Mouse (Mus musculus) hindlimb bud, embryonic 11.5 days (tissue): Measurements from ENCODE around the gene Efcab11.

ENCODE experiments used
- DNase-seq: peaks from one replicate; pipeline ENCODE4 v3.0.0-alpha.2; 2012; ENCODE audit warnings: low read depth, low spot score; ENCODE audit errors: extremely low spot score

Gene Efcab11

DNA sequence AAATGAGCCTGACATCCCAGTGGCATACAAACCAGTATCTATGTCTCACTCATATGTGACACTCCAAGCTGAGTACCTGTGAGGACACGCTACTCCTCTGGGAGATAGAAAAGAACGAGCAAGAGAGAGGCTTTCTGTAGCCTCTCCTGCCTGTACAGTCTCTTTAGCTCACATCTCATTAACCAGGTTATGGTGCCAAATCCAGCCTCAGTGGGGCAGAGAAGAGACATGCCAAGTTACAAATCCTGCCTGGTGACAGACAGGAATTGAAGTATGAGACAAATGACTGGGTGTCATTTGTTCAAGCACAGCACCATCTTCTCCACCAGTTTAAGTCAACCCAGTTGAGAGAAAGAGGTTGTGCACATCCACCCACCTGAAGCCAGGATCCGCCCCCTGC lies 190.2 kb downstream of the Efcab11 start:
- no peak for DNase-seq

DNA sequence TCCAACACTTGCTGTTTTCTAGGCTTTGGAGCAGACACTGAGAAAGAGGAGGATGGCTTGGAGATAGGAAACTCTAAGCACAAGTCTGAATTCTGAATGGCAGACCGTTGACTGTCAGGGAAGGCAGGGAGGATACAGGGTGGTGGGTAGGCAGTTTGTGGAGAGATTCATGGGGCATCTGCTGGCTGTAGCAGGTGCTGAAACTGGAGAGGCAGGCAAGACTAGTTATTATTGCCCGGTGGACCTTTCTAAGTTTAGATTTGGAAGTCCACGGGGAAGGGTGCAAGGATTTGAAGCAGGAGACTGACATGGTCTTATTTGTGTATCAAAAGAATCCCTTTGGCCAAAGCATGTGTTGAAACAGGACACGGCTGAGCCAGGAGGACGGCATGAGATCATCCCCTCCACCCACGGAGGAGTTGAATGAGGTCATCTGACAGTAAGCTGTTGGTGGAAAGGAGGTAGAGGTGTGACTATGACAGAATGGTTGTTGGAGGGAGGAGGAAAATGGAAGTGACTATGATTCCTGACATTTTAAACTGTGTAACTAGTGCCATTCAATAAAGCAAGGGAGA lies 197.7 kb downstream of the Efcab11 start:
- DNase-seq: no peak

- DNase-seq: no peak
These were observed 198.7 kb downstream of the Efcab11 start for GRCm38 (mm10) chr12:99685451-99686100.

DNA sequence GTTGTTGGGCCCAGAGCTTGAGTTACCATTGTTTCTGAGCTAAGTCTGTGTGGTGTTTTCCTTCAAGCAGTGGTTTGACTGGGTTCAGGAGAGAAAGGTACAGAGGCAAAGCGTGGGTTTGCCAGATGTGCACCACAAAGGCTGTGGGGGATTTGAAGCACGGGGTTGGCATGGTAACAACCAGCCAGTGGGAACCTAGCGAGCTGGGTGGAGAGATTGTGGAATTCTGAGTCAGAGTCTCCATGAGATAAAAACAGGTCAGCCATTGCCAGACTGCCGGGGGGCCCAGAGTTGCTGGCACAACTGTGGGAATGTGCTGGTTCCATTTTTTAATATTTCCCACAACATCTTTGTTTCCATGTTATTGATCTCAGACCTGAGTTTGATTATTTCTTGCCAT lies 202.6 kb downstream of the Efcab11 start:
- no peak for DNase-seq

DNA sequence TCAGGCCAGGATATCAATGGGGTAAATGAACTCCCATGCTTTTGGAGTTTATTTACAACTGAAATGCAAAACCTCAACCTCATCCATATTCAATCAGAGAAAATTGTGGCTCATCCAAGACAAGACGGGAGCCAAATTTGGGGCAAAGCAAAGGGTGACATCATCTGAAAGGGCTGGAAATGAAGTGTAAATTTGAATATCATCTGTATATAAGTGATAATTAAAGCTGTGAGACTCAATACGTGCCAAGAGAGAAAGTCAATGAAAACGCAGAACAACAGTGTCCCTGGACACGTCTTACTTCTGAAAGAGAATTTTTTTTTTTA lies 212.4 kb downstream of the Efcab11 start:
- DNase-seq: no peak

- DNase-seq: no peak
These were observed 212.9 kb downstream of the Efcab11 start for GRCm38 (mm10) chr12:99671162-99671865.

DNA sequence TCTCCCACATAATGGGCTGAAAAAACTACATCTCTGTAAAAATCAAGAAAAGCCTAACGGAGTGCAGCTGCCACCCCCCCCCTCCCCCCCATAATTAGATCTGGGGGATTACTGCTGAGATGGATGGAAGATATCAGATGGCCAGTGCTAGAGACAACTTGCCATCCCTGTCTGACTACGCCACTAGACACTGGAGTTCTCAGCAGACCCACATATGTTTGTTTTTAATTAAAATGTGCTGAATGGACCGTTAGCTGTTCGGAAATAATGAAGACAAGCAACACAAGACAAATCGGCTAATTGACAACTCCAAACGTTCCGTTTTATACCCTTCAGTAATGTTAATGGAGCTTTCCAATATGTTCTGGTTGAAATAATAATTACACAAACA lies 213.5 kb downstream of the Efcab11 start:
- no peak for DNase-seq

DNA sequence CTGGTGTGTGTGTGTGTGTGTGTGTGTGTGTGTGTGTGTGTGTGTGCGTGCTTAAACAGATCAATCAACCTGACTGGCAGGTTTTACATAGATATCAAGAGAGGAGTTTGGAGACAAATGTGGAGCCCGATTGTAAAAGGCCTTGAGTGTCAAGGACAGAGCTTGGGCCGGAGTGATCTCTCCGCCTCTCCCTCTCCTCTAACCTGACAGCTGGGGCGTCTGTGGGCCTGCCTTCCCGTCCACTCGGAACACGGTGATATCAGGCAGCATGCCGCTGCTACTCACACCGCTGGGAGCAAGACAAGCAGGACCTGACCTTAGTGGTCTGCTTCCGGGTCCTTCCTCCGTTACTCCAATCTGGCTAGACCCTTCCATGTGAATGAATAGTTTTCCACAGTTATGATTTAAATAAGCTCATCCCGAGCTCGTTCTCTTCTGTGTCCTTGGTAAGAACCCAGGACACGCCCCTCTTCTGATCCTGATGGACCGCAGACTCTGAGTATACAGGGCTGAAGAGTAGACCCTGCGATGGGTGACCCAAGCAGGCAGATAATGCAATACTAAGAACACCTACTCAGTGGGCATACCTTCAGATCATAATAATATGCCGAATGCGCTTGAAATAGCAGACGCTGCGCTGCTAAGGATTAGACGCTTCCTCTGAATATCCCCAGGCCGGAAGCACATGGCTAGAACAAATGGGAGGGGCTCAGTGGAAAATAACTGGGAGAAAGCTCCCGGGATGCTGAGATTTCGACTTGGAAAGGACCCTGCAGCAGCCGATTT lies 214.1 kb downstream of the Efcab11 start:
- no peak for DNase-seq

DNA sequence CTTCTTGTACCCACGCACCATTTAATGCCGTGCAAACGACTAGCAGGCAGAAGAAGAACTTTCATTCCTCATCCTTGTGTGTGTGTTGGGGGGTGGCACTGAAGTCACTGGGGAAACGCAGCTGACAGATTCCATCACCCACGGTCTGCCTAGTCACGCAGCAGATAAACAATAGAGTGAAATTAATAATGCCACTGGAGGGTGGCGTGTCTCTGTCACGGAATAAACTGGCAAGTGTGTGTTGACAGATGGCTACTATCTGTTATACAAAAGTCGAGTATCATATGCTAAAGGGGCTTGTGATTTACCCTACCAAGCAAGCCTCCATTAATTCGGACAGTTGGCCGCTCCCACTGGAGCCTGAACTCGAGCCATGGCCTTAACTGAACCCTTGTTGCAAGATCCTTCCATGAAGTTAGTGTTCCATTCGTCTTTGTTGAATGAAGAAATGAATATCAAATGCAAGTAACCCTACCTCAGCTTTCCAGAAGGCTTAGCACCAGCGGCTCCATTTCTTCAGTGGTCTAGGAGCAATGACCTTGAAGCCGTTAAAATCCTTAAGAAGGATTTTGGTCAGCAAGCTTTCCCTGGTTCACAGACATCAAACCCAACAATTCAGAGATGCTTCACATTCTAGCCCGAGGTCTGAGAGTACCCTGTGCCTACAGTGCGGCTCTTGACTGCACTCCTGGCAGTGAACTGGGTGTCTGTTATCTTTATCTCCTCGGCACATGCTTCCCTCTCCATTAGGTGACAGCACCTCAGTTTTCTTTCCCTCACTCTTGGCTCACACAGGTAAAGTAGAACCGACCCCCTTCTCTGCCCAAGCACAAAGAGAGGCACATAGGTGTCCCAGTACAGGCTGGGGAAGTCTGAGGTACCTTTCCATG lies 229.0 kb downstream of the Efcab11 start:
- DNase-seq: no peak

DNA sequence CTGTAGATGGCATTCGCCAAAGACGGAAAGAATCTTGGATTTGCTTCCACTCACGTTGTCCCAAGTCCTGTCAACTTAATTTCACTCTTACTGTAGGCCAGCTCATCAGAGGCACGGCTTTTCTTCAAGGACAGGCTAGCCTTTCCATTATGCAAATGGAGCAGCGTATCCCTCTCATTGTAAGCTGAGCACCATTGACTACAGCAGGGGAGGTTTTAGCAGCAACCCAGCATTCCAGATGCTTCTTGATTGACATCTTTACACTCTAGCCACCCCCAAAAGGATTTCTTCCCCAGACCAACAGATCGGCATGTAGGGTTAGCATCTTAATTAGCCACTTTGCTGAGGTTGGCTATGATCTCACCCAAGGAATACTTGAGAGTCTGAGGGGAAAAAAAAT lies 231.8 kb downstream of the Efcab11 start:
- DNase-seq: no peak

DNA sequence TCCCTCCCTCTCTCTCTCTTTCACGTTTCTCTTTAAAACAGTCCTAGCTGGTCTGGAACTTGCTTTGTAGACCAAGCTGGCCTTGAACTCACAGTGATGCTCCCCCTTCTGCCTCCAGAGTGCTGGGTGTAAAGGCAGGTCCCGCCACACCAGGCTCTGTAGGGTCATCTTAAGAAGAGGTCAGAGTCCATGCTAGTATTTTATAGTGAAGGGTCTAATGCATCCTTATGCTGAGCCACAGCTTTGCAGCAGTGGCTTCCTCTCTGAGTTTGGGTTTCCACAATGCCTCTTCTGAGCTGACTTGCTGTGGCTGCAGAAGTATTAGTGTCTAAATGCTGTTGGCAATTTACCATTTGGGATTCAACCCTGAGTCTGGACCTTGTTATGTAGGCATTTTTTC lies 234.5 kb downstream of the Efcab11 start:
- no peak for DNase-seq

- no peak for DNase-seq
These were observed 235.5 kb downstream of the Efcab11 start for GRCm38 (mm10) chr12:99648781-99649180.

DNA sequence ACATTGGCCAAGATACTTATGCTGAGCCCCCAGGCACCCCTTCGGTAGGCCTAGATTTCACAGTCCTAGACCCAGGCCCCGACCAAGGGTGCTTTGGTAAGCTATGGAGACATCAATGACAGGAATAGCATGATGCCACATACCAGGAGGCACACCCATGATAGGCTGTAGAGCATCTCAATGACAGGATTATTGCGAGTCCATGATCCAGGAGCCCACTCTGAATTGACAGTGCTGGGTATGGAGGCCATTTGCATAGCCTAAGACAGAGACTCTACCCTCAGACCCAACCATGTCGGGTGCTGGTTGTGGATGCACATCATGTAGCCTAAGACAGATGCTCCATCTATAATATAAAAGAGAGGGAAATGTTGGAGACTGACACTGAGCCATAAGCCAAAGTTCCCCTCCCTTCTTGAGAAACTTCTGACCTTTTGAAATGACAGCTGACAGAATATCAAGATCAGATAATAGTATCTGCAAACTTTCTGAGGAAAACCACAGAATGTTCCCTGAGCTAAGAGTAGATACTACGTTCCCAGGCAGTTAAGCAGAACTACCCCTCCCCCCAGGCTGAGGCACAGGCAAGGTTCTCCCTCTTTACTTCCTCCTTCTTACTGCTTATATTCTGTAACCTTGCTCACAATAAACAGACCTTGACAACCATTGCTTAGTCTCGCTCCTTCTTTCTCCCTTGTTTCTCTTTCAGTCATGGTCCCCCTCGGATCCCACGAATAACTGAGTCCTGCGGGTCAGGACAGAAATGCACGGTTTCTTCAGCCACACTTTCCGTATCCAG lies 237.5 kb downstream of the Efcab11 start:
- DNase-seq: no peak

DNA sequence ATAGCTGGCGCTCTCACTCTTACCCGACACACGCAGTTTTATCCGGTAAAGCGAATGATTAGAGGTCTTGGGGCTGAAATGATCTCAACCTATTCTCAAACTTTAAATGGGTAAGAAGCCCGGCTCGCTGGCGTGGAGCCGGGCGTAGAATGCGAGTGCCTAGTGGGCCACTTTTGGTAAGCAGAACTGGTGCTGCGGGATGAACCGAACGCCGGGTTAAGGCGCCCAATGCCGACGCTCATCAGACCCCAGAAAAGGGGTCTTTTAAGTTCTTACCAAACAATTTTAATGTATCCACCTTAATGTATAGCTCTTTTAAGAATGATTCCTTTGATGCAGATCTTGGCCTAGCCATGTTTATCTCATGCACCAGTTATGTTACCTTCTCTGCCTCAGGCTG lies 238.8 kb downstream of the Efcab11 start:
- DNase-seq: no peak

GRCm38 (mm10) chr12:99644966-99645365 lies 239.3 kb downstream of the Efcab11 start:
- DNase-seq: no peak
